Comparison of ENCODE assay signal across 9 mouse cellular contexts in the genomic region with DNA sequence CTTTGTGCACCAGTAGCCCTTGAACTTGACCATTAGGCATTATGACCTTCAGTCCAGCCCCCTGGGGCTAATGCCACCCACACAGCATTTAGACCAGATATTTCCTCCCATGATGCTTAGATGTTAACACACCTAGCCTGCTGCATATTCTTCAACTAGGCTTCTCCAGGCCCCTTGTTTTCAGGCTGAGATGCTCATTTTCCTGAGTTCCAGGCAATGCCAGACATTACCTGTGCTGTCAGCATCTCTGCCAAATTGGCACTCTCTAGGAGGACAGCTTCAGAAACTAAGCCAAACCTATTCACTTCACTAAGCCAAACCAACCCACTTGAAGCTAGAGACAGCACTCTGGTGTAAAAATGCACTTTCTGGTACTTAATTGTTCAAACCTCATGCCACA. TPM values are rescaled to one million over a fixed set of nuclear protein-coding genes. Genes with fewer than 3 reads are reported as not detected.
DNase-seq lines count a peak whose midpoint lies in the region; ATAC-seq lines count a peak whose summit lies in the region.
"Had no signal": no experiment of that assay in that cellular context is flagged by ENCODE, and none has a peak within 500 bp of the region (broad histone marks: within the 10 kb centered on the region; RNA-seq: fewer than 3 reads in every experiment).

No protein-coding gene starts in this region.

- DNase-seq in kidney, postnatal 10 days, result no peak
- no peak for DNase-seq in embryonic facial prominence, embryonic 10.5 days (ENCODE audit: low spot score)
- peak; percentile 60 for DNase-seq in midbrain, embryonic 11.5 days (ENCODE audit: low spot score, missing footprints)
- DNase-seq in urinary bladder, adult 18-20 months (ENCODE audit: low spot score in 2 of 2), result no peak
- no peak for DNase-seq in spleen, postnatal 36 days (ENCODE audit: low spot score in 2 of 2)
- DNase-seq: adrenal gland, postnatal 25 days had no signal

- ATAC-seq in kidney, embryonic 14.5 days (ENCODE audit: low FRiP score, low TSS enrichment), result no peak
- no peak for ATAC-seq in forebrain, embryonic 16.5 days
- ATAC-seq in midbrain, embryonic 11.5 days (ENCODE audit: low FRiP score), result no peak
- no peak for ATAC-seq in megakaryocyte, adult 5-6 weeks (ENCODE audit: poor library complexity, severe bottlenecking)

- H3K27me3 ChIP-seq in kidney, embryonic 14.5 days (ENCODE audit: control insufficient read depth, insufficient read depth, low read length), result peaks cover 5% of the 10 kb centered on the region; the same call in 1 of the 2 replicates
- peaks cover 53% of the 10 kb centered on the region for H3K27me3 ChIP-seq in embryonic facial prominence, embryonic 10.5 days (replicated peaks; ENCODE audit: low read depth, poor library complexity, severe bottlenecking)
- peaks cover 10% of the 10 kb centered on the region for H3K27me3 ChIP-seq in forebrain, embryonic 16.5 days (replicated peaks; ENCODE audit: control insufficient read depth, insufficient read depth, low read length)
- H3K27me3 ChIP-seq in midbrain, embryonic 11.5 days (ENCODE audit: control insufficient read depth, insufficient read depth, low read length), result peaks cover 20% of the 10 kb centered on the region

- H3K4me3 ChIP-seq in kidney, embryonic 14.5 days (ENCODE audit: low read length), result peak overlapping the region; percentile 57; the same call in 1 of the 2 replicates
- peak overlapping the region; percentile 79 for H3K4me3 ChIP-seq in embryonic facial prominence, embryonic 10.5 days
- H3K4me3 ChIP-seq in forebrain, embryonic 16.5 days (replicated peaks; ENCODE audit: low read length), result peak overlapping the region; percentile 71
- peak overlapping the region; percentile 67 for H3K4me3 ChIP-seq in midbrain, embryonic 11.5 days (ENCODE audit: low read depth, low read length)

- no peaks in the 10 kb centered on the region for H3K9me3 ChIP-seq in kidney, embryonic 14.5 days (ENCODE audit: control insufficient read depth, low read length)
- no peaks in the 10 kb centered on the region for H3K9me3 ChIP-seq in embryonic facial prominence, embryonic 10.5 days
- H3K9me3 ChIP-seq in forebrain, embryonic 16.5 days (ENCODE audit: control insufficient read depth, low read length), result no peaks in the 10 kb centered on the region
- H3K9me3 ChIP-seq in midbrain, embryonic 11.5 days (ENCODE audit: control insufficient read depth, low read length), result no peaks in the 10 kb centered on the region

- no peak overlapping the region for H3K27ac ChIP-seq in kidney, embryonic 14.5 days (ENCODE audit: low read depth, low read length)
- H3K27ac ChIP-seq in embryonic facial prominence, embryonic 10.5 days (replicated peaks), result no peak overlapping the region
- no peak overlapping the region for H3K27ac ChIP-seq in forebrain, embryonic 16.5 days (ENCODE audit: low read length)
- no peak overlapping the region for H3K27ac ChIP-seq in midbrain, embryonic 11.5 days (ENCODE audit: low read depth, low read length)

- no peaks in the 10 kb centered on the region for H3K36me3 ChIP-seq in kidney, embryonic 14.5 days (ENCODE audit: control insufficient read depth, insufficient read depth, low read length)
- H3K36me3 ChIP-seq in embryonic facial prominence, embryonic 10.5 days (replicated peaks), result no peaks in the 10 kb centered on the region
- no peaks in the 10 kb centered on the region for H3K36me3 ChIP-seq in forebrain, embryonic 16.5 days (ENCODE audit: control insufficient read depth, insufficient read depth)
- H3K36me3 ChIP-seq in midbrain, embryonic 11.5 days (ENCODE audit: control insufficient read depth, insufficient read depth, low read length), result no peaks in the 10 kb centered on the region

- no peak overlapping the region for H3K9ac ChIP-seq in kidney, embryonic 14.5 days (ENCODE audit: low read depth, low read length)
- H3K9ac ChIP-seq in forebrain, embryonic 16.5 days (replicated peaks; ENCODE audit: low read depth, low read length), result no peak overlapping the region
- 0 out of 2 replicates have a peak overlapping the region, but pooled peaks have one; percentile 12 for H3K9ac ChIP-seq in midbrain, embryonic 11.5 days (ENCODE audit: low read length)

- H3K4me2 ChIP-seq in kidney, embryonic 14.5 days (replicated peaks; ENCODE audit: low read depth, low read length), result peak overlapping the region; percentile 66
- H3K4me2 ChIP-seq in forebrain, embryonic 16.5 days (ENCODE audit: low read length), result peak overlapping the region; percentile 96
- H3K4me2 ChIP-seq in midbrain, embryonic 11.5 days, result peak overlapping the region; percentile 88

- H3K4me1 ChIP-seq in kidney, embryonic 14.5 days (ENCODE audit: control insufficient read depth, insufficient read depth, low read length), result 0 out of 2 replicates have a peak, but pooled peaks cover 14% of the 10 kb centered on the region
- H3K4me1 ChIP-seq in embryonic facial prominence, embryonic 10.5 days, result peaks cover 37% of the 10 kb centered on the region
- peaks cover 25% of the 10 kb centered on the region for H3K4me1 ChIP-seq in forebrain, embryonic 16.5 days (replicated peaks; ENCODE audit: control insufficient read depth, insufficient read depth, low read length)
- peaks cover 7% of the 10 kb centered on the region for H3K4me1 ChIP-seq in midbrain, embryonic 11.5 days (ENCODE audit: control insufficient read depth, insufficient read depth, low read length)

RNA-seq across cellular contexts. Expression of a gene that starts 1.7 kb away (rescaled TPM):
- 6.2 and 6.8 TPM in 2 replicates for polyA plus RNA-seq in kidney, embryonic 14.5 days (2014; fragmentation: Nextera tagmentation; extraction: Ambion mirVana)
- 4.2 and 4.3 TPM in 2 replicates for polyA plus RNA-seq in embryonic facial prominence, embryonic 10.5 days (2016; fragmentation: Nextera tagmentation; extraction: Ambion mirVana)
- polyA plus RNA-seq in forebrain, embryonic 16.5 days (2015; fragmentation: Nextera tagmentation; extraction: Ambion mirVana), result 3.4 and 4.1 TPM in 2 replicates
- 8.0 and 8.4 TPM in 2 replicates for polyA plus RNA-seq in midbrain, embryonic 11.5 days (2014; fragmentation: Nextera tagmentation; extraction: Ambion mirVana)
- not detected in 2 replicates for total RNA-seq in megakaryocyte, adult 5-6 weeks (2015)
- total RNA-seq in megakaryocyte, adult 5-6 weeks (2017), result not detected in 2 replicates
